Mouse (Mus musculus): Measurements from ENCODE around the gene Acvr2a. TPM values are rescaled to one million over a fixed set of nuclear protein-coding genes. Genes with fewer than 3 reads are reported as not detected.

Acvr2a gene
- polyA plus RNA-seq, 1 experiment from 2014 or later, result 13.1 TPM

- peak overlapping the region; percentile 71 for H3K4me2 ChIP-seq (ENCODE audit: low read depth, low read length)
- 1% methylated on average over 15 of the region's 15 CpGs for WGBS
- H3K27ac ChIP-seq (ENCODE audit: low read length), result peak overlapping the region; percentile 96
- H3K4me1 ChIP-seq (ENCODE audit: control insufficient read depth, insufficient read depth, low read length), result peaks cover 7% of the 10 kb centered on the region
- peak overlapping the region; percentile 79 for H3K4me3 ChIP-seq (replicated peaks; ENCODE audit: low read length)
- H3K36me3 ChIP-seq (ENCODE audit: control insufficient read depth, insufficient read depth, low read length), result no peaks in the 10 kb centered on the region
- H3K9me3 ChIP-seq (replicated peaks; ENCODE audit: control insufficient read depth, low read length), result no peaks in the 10 kb centered on the region
- H3K9ac ChIP-seq (ENCODE audit: low read length), result peak overlapping the region; percentile 90
- no peaks in the 10 kb centered on the region for H3K27me3 ChIP-seq (ENCODE audit: control insufficient read depth, insufficient read depth, low read length)
- no peak for ATAC-seq (ENCODE audit: insufficient read depth, low FRiP score)
These were observed 1.2 kb downstream of the Acvr2a start for GRCm38 (mm10) chr2:48815039-48815590.

- 10% methylated on average over 9 of the region's 9 CpGs for WGBS
- no peak for ATAC-seq (ENCODE audit: insufficient read depth, low FRiP score)
- Histone ChIP-seq H3K4me1 (ENCODE audit: control insufficient read depth, insufficient read depth, low read length) (peaks cover 7% of the 10 kb centered on the region), H3K4me3 (replicated peaks; ENCODE audit: low read length) (peak overlapping the region; percentile 79), H3K4me2 (ENCODE audit: low read depth, low read length) (peak overlapping the region; percentile 71), H3K27ac (ENCODE audit: low read length) (no peak overlapping the region), H3K27me3 (ENCODE audit: control insufficient read depth, insufficient read depth, low read length) (no peaks in the 10 kb centered on the region), H3K36me3 (ENCODE audit: control insufficient read depth, insufficient read depth, low read length) (no peaks in the 10 kb centered on the region), H3K9ac (ENCODE audit: low read length) (peak overlapping the region; percentile 49), H3K9me3 (replicated peaks; ENCODE audit: control insufficient read depth, low read length) (no peaks in the 10 kb centered on the region)
These were observed 2.5 kb downstream of the Acvr2a start for GRCm38 (mm10) chr2:48816141-48817028.

- 84% methylated on average over 2 of the region's 2 CpGs for WGBS
- no peak overlapping the region for H3K9ac ChIP-seq (ENCODE audit: low read length)
These were observed 12.0 kb downstream of the Acvr2a start for GRCm38 (mm10) chr2:48825878-48826277.

GRCm38 (mm10) chr2:48826380-48826779 is 12.5 kb downstream of the Acvr2a start:
- no peak overlapping the region for H3K4me3 ChIP-seq (replicated peaks; ENCODE audit: low read length)
- H3K9me3 ChIP-seq (replicated peaks; ENCODE audit: control insufficient read depth, low read length), result no peaks in the 10 kb centered on the region
- no peaks in the 10 kb centered on the region for H3K27me3 ChIP-seq (ENCODE audit: control insufficient read depth, insufficient read depth, low read length)
- H3K27ac ChIP-seq (ENCODE audit: low read length), result no peak overlapping the region
- ATAC-seq (ENCODE audit: insufficient read depth, low FRiP score), result no peak
- no peaks in the 10 kb centered on the region for H3K36me3 ChIP-seq (ENCODE audit: control insufficient read depth, insufficient read depth, low read length)
- 0 out of 2 replicates have a peak, but pooled peaks cover 2% of the 10 kb centered on the region for H3K4me1 ChIP-seq (ENCODE audit: control insufficient read depth, insufficient read depth, low read length)
- no peak overlapping the region for H3K9ac ChIP-seq (ENCODE audit: low read length)
- no peak overlapping the region for H3K4me2 ChIP-seq (ENCODE audit: low read depth, low read length)

More at GRCm38 (mm10) chr2:48825878-48826277, 12.0 kb downstream of the Acvr2a start:
- Histone ChIP-seq H3K9me3 (replicated peaks; ENCODE audit: control insufficient read depth, low read length) (no peaks in the 10 kb centered on the region), H3K36me3 (ENCODE audit: control insufficient read depth, insufficient read depth, low read length) (no peaks in the 10 kb centered on the region), H3K27me3 (ENCODE audit: control insufficient read depth, insufficient read depth, low read length) (no peaks in the 10 kb centered on the region), H3K4me3 (replicated peaks; ENCODE audit: low read length) (no peak overlapping the region), H3K4me2 (ENCODE audit: low read depth, low read length) (no peak overlapping the region), H3K27ac (ENCODE audit: low read length) (no peak overlapping the region), H3K4me1 (ENCODE audit: control insufficient read depth, insufficient read depth, low read length) (0 out of 2 replicates have a peak, but pooled peaks cover 2% of the 10 kb centered on the region)
- ATAC-seq (ENCODE audit: insufficient read depth, low FRiP score), result no peak

- Histone ChIP-seq H3K27ac (ENCODE audit: low read length) (no peak overlapping the region), H3K4me3 (replicated peaks; ENCODE audit: low read length) (no peak overlapping the region), H3K9me3 (replicated peaks; ENCODE audit: control insufficient read depth, low read length) (no peaks in the 10 kb centered on the region), H3K36me3 (ENCODE audit: control insufficient read depth, insufficient read depth, low read length) (no peaks in the 10 kb centered on the region), H3K27me3 (ENCODE audit: control insufficient read depth, insufficient read depth, low read length) (no peaks in the 10 kb centered on the region), H3K9ac (ENCODE audit: low read length) (no peak overlapping the region), H3K4me1 (ENCODE audit: control insufficient read depth, insufficient read depth, low read length) (0 out of 2 replicates have a peak, but pooled peaks cover 2% of the 10 kb centered on the region), H3K4me2 (ENCODE audit: low read depth, low read length) (no peak overlapping the region)
- no peak for ATAC-seq (ENCODE audit: insufficient read depth, low FRiP score)
- WGBS, result 80% methylated on average over 2 of the region's 2 CpGs
These were observed 16.6 kb downstream of the Acvr2a start for GRCm38 (mm10) chr2:48830492-48830891.

- no peaks in the 10 kb centered on the region for H3K4me1 ChIP-seq (ENCODE audit: control insufficient read depth, insufficient read depth, low read length)
- no peaks in the 10 kb centered on the region for H3K9me3 ChIP-seq (replicated peaks; ENCODE audit: control insufficient read depth, low read length)
- WGBS, result 70% methylated on average over 5 of the region's 5 CpGs
- no peak overlapping the region for H3K4me2 ChIP-seq (ENCODE audit: low read depth, low read length)
- no peak overlapping the region for H3K27ac ChIP-seq (ENCODE audit: low read length)
- no peaks in the 10 kb centered on the region for H3K27me3 ChIP-seq (ENCODE audit: control insufficient read depth, insufficient read depth, low read length)
- H3K36me3 ChIP-seq (ENCODE audit: control insufficient read depth, insufficient read depth, low read length), result no peaks in the 10 kb centered on the region
- no peak overlapping the region for H3K9ac ChIP-seq (ENCODE audit: low read length)
- no peak overlapping the region for H3K4me3 ChIP-seq (replicated peaks; ENCODE audit: low read length)
- no peak for ATAC-seq (ENCODE audit: insufficient read depth, low FRiP score)
These were observed 18.4 kb downstream of the Acvr2a start for GRCm38 (mm10) chr2:48832305-48832704.

- H3K9ac ChIP-seq (ENCODE audit: low read length), result no peak overlapping the region
- no peaks in the 10 kb centered on the region for H3K27me3 ChIP-seq (ENCODE audit: control insufficient read depth, insufficient read depth, low read length)
- no peaks in the 10 kb centered on the region for H3K4me1 ChIP-seq (ENCODE audit: control insufficient read depth, insufficient read depth, low read length)
- no peaks in the 10 kb centered on the region for H3K36me3 ChIP-seq (ENCODE audit: control insufficient read depth, insufficient read depth, low read length)
- no peak for ATAC-seq (ENCODE audit: insufficient read depth, low FRiP score)
- no peak overlapping the region for H3K27ac ChIP-seq (ENCODE audit: low read length)
- H3K4me3 ChIP-seq (replicated peaks; ENCODE audit: low read length), result no peak overlapping the region
- no peaks in the 10 kb centered on the region for H3K9me3 ChIP-seq (replicated peaks; ENCODE audit: control insufficient read depth, low read length)
- WGBS, result 64% methylated on average over 3 of the region's 3 CpGs
- no peak overlapping the region for H3K4me2 ChIP-seq (ENCODE audit: low read depth, low read length)
These were observed 20.1 kb downstream of the Acvr2a start for GRCm38 (mm10) chr2:48833884-48834450.

GRCm38 (mm10) chr2:48841611-48842470 is 27.9 kb downstream of the Acvr2a start:
- H3K27ac ChIP-seq (ENCODE audit: low read length), result no peak overlapping the region
- H3K4me2 ChIP-seq (ENCODE audit: low read depth, low read length), result no peak overlapping the region
- H3K4me1 ChIP-seq (ENCODE audit: control insufficient read depth, insufficient read depth, low read length), result no peaks in the 10 kb centered on the region
- no peak overlapping the region for H3K9ac ChIP-seq (ENCODE audit: low read length)
- no peaks in the 10 kb centered on the region for H3K9me3 ChIP-seq (replicated peaks; ENCODE audit: control insufficient read depth, low read length)
- WGBS, result 72% methylated on average over 3 of the region's 3 CpGs
- no peaks in the 10 kb centered on the region for H3K27me3 ChIP-seq (ENCODE audit: control insufficient read depth, insufficient read depth, low read length)
- H3K36me3 ChIP-seq (ENCODE audit: control insufficient read depth, insufficient read depth, low read length), result no peaks in the 10 kb centered on the region
- H3K4me3 ChIP-seq (replicated peaks; ENCODE audit: low read length), result no peak overlapping the region
- ATAC-seq (ENCODE audit: insufficient read depth, low FRiP score), result no peak
